Mouse (Mus musculus) G1E (cell line): ENCODE measurements around the gene Klhdc8a. TPM values are rescaled to one million over a fixed set of nuclear protein-coding genes. Genes with fewer than 3 reads are reported as not detected.

Experiments
- ATAC-seq: 2 replicates; pipeline ENCODE4 v1.8.0; 2016; ENCODE audit warnings: mild to moderate bottlenecking; ENCODE audit not compliant: insufficient number of reproducible peaks, poor library complexity, low FRiP score, severe bottlenecking; ENCODE audit errors: extremely low read depth
- DNase-seq: peaks from one replicate; pipeline ENCODE4 v3.0.0; 2012; ENCODE audit warnings: low spot score
- H3K27me3 ChIP-seq: 2 replicates; pipeline ENCODE4 v1.6.1; 2012; ENCODE audit warnings: mild to moderate bottlenecking, low read length, inconsistent platforms; ENCODE audit not compliant: insufficient read depth
- H3K36me3 ChIP-seq: replicated peaks from 2 replicates; pipeline ENCODE3; 2012; ENCODE audit warnings: mild to moderate bottlenecking, inconsistent platforms
- H3K4me1 ChIP-seq: 2 replicates; pipeline ENCODE4 v1.6.1; 2012; ENCODE audit warnings: low read depth, low read length, inconsistent platforms, mixed read lengths; ENCODE audit not compliant: insufficient read depth
- H3K4me3 ChIP-seq: 2 replicates; pipeline ENCODE4 v1.5.1; 2012; ENCODE audit warnings: low read depth, mild to moderate bottlenecking, inconsistent platforms, low read length, moderate library complexity, mixed read lengths
- H3K9me3 ChIP-seq: replicated peaks from 2 replicates; pipeline ENCODE4 v1.6.1; 2012; ENCODE audit warnings: inconsistent platforms
- CTCF ChIP-seq: IDR thresholded peaks from 2 replicates; pipeline ENCODE4 v1.5.1; 2012; ENCODE audit warnings: low read depth, low read length, inconsistent platforms, mixed read lengths
- GATA1 ChIP-seq: IDR thresholded peaks from 2 replicates; pipeline ENCODE4 v1.6.1; 2012; ENCODE audit warnings: borderline replicate concordance, low read length, inconsistent platforms, mixed read lengths
- GATA2 ChIP-seq: IDR thresholded peaks from 2 replicates; pipeline ENCODE4 v1.6.1; 2012; ENCODE audit warnings: low read depth, low read length, inconsistent platforms, borderline replicate concordance
- POLR2AphosphoS5 ChIP-seq: IDR thresholded peaks from 2 replicates; pipeline ENCODE4 v1.6.1; 2012; ENCODE audit warnings: low read depth, low read length, inconsistent platforms; ENCODE audit not compliant: insufficient replicate concordance
- TAL1 ChIP-seq: conservative IDR thresholded peaks from 2 replicates; pipeline ENCODE4 v1.6.1; 2012; ENCODE audit warnings: low read depth, low read length, inconsistent platforms, mixed read lengths
- polyA plus RNA-seq: library from polyadenylated mRNA; stranded (reverse); fragments of >175 nt; gene quantifications from 2 replicates; pipeline ENCODE4 v1.2.3, GENCODE M21; 2012
- total RNA-seq, 2 experiments: library from RNA; stranded (forward) in 1 of 2; stranded (reverse) in 1 of 2; fragments of 200-1000 nt in 1 of 2; fragments of >200 nt in 1 of 2; fragmentation: Nextera tagmentation in 1 of 2; gene quantifications; 2 replicates each; pipeline ENCODE4 v1.2.3; 2014 to 2017

Klhdc8a gene
- total and polyA plus RNA-seq, 3 experiments = 0.11 TPM; not detected in 2

- TF ChIP-seq CTCF (no peak), POLR2AphosphoS5 (no peak), TAL1 (no peak), GATA2 (no peak), GATA1 (no peak)
- ATAC-seq (no peak), DNase-seq (no peak)
- Histone ChIP-seq H3K27me3 (peaks cover 27% of the 10 kb centered on the region), H3K9me3 (no peaks in the 10 kb centered on the region), H3K36me3 (no peaks in the 10 kb centered on the region), H3K4me3 (no peak overlapping the region), H3K4me1 (no peaks in the 10 kb centered on the region)
Measured at GRCm38 (mm10) chr1:132287445-132287844, 11.0 kb upstream of the Klhdc8a start.

GRCm38 (mm10) chr1:132287991-132288451 is 10.4 kb upstream of the Klhdc8a start:
- ATAC-seq = no peak
- Histone ChIP-seq H3K4me1 (no peaks in the 10 kb centered on the region), H3K4me3 (no peak overlapping the region), H3K9me3 (no peaks in the 10 kb centered on the region), H3K36me3 (no peaks in the 10 kb centered on the region), H3K27me3 (peaks cover 30% of the 10 kb centered on the region)
- TF ChIP-seq TAL1 (no peak), POLR2AphosphoS5 (no peak), GATA1 (no peak), CTCF (no peak), GATA2 (no peak)
- DNase-seq = no peak

- Histone ChIP-seq H3K4me3 (no peak overlapping the region), H3K9me3 (no peaks in the 10 kb centered on the region), H3K27me3 (peaks cover 25% of the 10 kb centered on the region), H3K36me3 (no peaks in the 10 kb centered on the region), H3K4me1 (no peaks in the 10 kb centered on the region)
- ATAC-seq (no peak), DNase-seq (no peak)
- TF ChIP-seq POLR2AphosphoS5 (no peak), CTCF (no peak), GATA2 (no peak), TAL1 (no peak), GATA1 (no peak)
Measured at GRCm38 (mm10) chr1:132289965-132290364, 8.5 kb upstream of the Klhdc8a start.

GRCm38 (mm10) chr1:132290921-132291675 is 7.3 kb upstream of the Klhdc8a start:
- ATAC-seq (no peak), DNase-seq (no peak)
- H3K27me3 ChIP-seq = peaks cover 26% of the 10 kb centered on the region
- H3K9me3 ChIP-seq = no peaks in the 10 kb centered on the region
- no peaks in the 10 kb centered on the region for H3K4me1 ChIP-seq
- H3K4me3 ChIP-seq = no peak overlapping the region
- no peak for TF ChIP-seq POLR2AphosphoS5
- H3K36me3 ChIP-seq = no peaks in the 10 kb centered on the region

GRCm38 (mm10) chr1:132291706-132292105 is 6.7 kb upstream of the Klhdc8a start:
- H3K9me3 ChIP-seq = no peaks in the 10 kb centered on the region
- DNase-seq = no peak
- no peak for ATAC-seq
- TF ChIP-seq TAL1 (no peak), POLR2AphosphoS5 (no peak), GATA1 (no peak), GATA2 (no peak), CTCF (no peak)
- no peak overlapping the region for H3K4me3 ChIP-seq
- H3K4me1 ChIP-seq = no peaks in the 10 kb centered on the region
- H3K36me3 ChIP-seq = no peaks in the 10 kb centered on the region
- H3K27me3 ChIP-seq = peaks cover 25% of the 10 kb centered on the region

- H3K4me3 ChIP-seq = no peak overlapping the region
- ATAC-seq = no peak
- DNase-seq = no peak
- peaks cover 27% of the 10 kb centered on the region for H3K27me3 ChIP-seq
- H3K4me1 ChIP-seq = no peaks in the 10 kb centered on the region
- no peaks in the 10 kb centered on the region for H3K9me3 ChIP-seq
- no peaks in the 10 kb centered on the region for H3K36me3 ChIP-seq
- TF ChIP-seq TAL1 = no peak
- no peak for TF ChIP-seq POLR2AphosphoS5
- TF ChIP-seq GATA2 = no peak
- no peak for TF ChIP-seq CTCF
- no peak for TF ChIP-seq GATA1
Measured at GRCm38 (mm10) chr1:132292318-132293129, 5.9 kb upstream of the Klhdc8a start.
